Mouse (Mus musculus) limb, embryonic 10.5 days (tissue): ENCODE results near the gene Ambra1. TPM values are rescaled to one million over a fixed set of nuclear protein-coding genes. Genes with fewer than 3 reads are reported as not detected.

Source experiments
- DNase-seq: peaks from one replicate; pipeline ENCODE4 v3.0.0-alpha.2; 2017; ENCODE audit warnings: low spot score
- H3K27ac ChIP-seq: fragments of 300-500 bp; sonication (generic); 2 replicates; pipeline ENCODE4 v1.5.1; 2016; ENCODE audit warnings: mild to moderate bottlenecking
- H3K27me3 ChIP-seq: fragments of 300-500 bp; sonication (generic); 2 replicates; pipeline ENCODE4 v1.6.1; 2016; ENCODE audit warnings: low read depth, mild to moderate bottlenecking; ENCODE audit not compliant: poor library complexity, severe bottlenecking
- H3K36me3 ChIP-seq: fragments of 300-500 bp; sonication (generic); 2 replicates; pipeline ENCODE4 v1.6.1; 2016; ENCODE audit warnings: mild to moderate bottlenecking, moderate library complexity
- H3K4me1 ChIP-seq: fragments of 300-500 bp; sonication (generic); 2 replicates; pipeline ENCODE4 v1.6.1; 2016
- H3K4me3 ChIP-seq: fragments of 300-500 bp; sonication (generic); 2 replicates; pipeline ENCODE4 v1.5.1; 2016; ENCODE audit warnings: mild to moderate bottlenecking, moderate library complexity
- H3K9me3 ChIP-seq: fragments of 300-500 bp; sonication (generic); replicated peaks from 2 replicates; pipeline ENCODE4 v1.6.1; 2016; ENCODE audit warnings: mild to moderate bottlenecking
- WGBS: fragments of 180-500 bp; shearing (Covaris S2); methylation state at CpG from one replicate; pipeline ENCODE4 v1.1.7; 2016; 5-methylcytosine and 5-hydroxymethylcytosine counted together
- polyA plus RNA-seq: library from polyadenylated mRNA; unstranded; fragments of >200 nt; fragmentation: Nextera tagmentation; extraction: Ambion mirVana; gene quantifications from 2 replicates; pipeline ENCODE4 v1.2.1, GENCODE M21; 2016

The Ambra1 gene
- polyA plus RNA-seq, 1 experiment from 2014 or later = 24.5 TPM

DNA sequence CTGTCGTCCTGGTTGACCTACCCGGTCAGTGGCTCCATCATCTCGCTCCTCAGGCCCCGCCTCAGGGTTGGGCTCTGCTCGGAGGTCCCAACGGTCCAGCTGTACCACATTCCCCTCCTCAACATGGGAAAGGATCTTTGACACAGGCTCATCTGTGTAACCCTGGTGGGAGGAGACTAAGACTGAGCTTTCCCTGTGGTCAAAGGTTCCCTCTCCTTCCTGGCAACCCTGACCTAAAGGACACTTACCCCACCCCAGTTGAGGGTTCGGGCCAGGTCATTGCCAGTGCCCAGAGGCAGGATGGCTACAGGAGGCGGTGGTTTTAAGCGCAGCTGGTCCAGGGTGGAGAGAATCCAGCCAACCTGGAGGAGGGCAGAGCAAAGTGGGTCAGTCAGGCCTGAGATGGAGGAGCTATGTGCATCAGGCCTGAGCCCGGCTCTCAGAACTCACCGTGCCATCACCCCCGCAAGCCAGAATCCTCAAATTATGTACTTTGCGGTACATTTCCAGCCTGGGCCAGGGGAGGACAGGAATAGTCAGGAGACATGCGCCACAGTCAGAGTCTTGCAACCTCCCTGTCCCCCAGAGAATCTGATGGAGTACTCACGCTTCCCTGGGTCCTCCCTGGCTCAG, 209.5 kb downstream of the Ambra1 start:
- no peaks in the 10 kb centered on the region for H3K27me3 ChIP-seq
- H3K27ac ChIP-seq = no peak overlapping the region
- no peak overlapping the region for H3K4me3 ChIP-seq
- peaks cover 30% of the 10 kb centered on the region for H3K4me1 ChIP-seq
- peaks cover 89% of the 10 kb centered on the region for H3K36me3 ChIP-seq
- DNase-seq = no peak
- 84% methylated on average over 15 of the region's 15 CpGs for WGBS
- no peaks in the 10 kb centered on the region for H3K9me3 ChIP-seq

DNA sequence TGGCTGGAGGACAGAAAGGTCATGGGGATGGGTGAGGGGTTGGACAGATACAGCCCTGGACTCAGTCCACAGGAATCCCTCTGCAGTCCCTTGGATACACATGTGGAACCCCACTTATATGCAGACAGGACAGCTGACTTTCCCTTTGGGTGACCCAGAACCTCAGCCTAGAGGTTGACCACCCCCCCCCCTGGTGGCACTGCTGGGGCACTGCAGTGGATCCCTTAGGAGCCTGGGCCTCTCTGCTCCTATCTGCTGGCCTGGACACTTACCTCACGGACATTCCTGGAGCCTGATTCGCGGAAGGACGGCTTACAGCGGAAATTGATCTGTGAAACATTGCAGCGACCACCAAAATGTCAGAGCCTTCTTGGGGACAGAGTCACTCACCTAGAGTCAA, 212.4 kb downstream of the Ambra1 start:
- Histone ChIP-seq H3K27me3 (no peaks in the 10 kb centered on the region), H3K36me3 (peaks cover 69% of the 10 kb centered on the region), H3K27ac (no peak overlapping the region), H3K4me3 (no peak overlapping the region), H3K9me3 (no peaks in the 10 kb centered on the region), H3K4me1 (peaks cover 23% of the 10 kb centered on the region)
- WGBS = 80% methylated on average over 6 of the region's 6 CpGs
- DNase-seq = no peak

DNA sequence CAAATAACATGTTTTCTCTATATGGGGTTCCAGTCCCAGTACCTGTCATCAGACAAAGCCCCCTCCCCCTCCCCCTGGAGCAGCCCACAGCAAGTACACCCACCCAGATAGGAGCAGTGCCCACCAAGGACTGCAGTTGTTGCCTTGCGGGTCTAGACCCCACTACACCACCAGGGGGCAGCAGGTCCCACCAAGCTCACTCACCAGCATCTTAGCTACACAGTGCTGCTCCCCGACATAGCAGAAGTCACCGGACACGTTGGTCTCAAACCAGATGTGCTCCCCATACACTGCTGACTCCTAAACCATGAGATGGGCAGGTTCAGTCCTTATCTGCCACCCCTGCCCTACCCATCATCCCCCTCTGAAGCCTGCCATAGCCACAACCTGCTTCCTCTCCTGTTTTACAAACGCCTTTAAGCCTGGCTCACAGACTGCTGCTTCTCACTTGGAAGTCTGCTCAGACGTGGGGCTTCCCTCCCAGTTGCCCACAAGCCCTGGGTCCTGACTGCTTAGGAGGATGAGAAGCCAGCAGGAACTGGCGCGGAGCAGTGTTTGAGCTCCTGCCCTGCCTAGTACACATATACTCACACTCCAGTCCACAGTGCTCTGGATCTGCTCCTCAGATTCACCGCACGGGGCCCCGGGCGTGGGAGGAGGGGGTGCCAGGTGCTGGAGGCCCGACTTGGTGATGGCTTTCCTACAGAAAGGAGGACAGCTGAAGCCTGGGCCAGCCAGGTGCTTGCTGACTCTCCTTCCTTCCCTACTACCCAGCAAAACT, 214.4 kb downstream of the Ambra1 start:
- H3K27ac ChIP-seq = peak overlapping the region; percentile 59
- H3K9me3 ChIP-seq = no peaks in the 10 kb centered on the region
- no peak overlapping the region for H3K4me3 ChIP-seq
- peak; percentile 89 for DNase-seq
- H3K27me3 ChIP-seq = no peaks in the 10 kb centered on the region
- H3K4me1 ChIP-seq = peaks cover 40% of the 10 kb centered on the region
- 49% methylated on average over 13 of the region's 13 CpGs for WGBS
- H3K36me3 ChIP-seq = peaks cover 49% of the 10 kb centered on the region

DNA sequence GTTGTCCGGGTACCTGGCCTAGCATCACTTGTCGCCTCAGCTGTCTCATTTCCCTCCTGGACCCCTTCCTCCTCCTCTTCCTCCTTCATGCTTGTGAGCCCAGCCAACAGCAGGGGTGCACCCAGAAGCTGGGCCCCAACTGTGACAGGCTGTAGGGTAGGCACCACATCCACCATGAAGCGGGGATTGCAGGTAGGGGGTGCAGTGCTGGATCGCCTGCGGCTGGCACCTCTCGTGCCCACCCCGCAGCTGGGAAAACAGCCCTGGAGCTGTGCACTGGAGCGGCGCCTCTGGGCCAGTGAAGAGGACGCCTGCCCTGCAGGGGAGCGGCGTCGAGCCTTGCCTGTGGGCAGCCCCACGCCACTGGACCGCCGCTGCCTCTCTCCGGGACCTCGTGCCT, 215.5 kb downstream of the Ambra1 start, which contains the start of gene Gm9821:
Gm9821 (plus strand) TSS at position 221 of the 400 bp plus-strand sequence.
- no peak within 1 kb of the TSS for H3K4me3 ChIP-seq
- no peak for DNase-seq
- peaks cover 51% of the 10 kb centered on the region for H3K4me1 ChIP-seq

DNA sequence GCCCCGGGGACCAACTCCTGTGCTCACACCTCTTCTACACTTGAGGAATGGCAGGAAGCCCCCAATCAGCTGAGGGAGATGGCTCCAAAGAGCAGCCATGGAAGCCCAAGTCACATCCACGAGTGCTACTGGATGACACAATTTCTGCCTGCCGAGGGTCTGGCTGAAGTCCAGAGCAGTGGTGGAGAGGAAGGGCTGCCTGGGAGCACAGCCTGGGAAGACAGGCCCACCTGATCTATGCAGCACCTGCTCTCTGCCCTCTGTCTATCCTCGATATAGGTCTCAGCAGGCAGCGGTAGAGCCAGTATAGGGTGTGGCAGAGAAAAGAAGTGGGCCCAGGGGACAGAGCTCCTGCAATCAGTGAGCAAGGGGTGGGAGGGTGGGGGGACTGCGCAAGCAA, 216.9 kb downstream of the Ambra1 start:
- peaks cover 55% of the 10 kb centered on the region for H3K4me1 ChIP-seq

More for the DNA sequence above, 215.5 kb downstream of the Ambra1 start, which contains the start of gene Gm9821:
- peaks cover 38% of the 10 kb centered on the region for H3K36me3 ChIP-seq
- 89% methylated on average over 18 of the region's 18 CpGs for WGBS
- no peaks in the 10 kb centered on the region for H3K9me3 ChIP-seq
- no peaks in the 10 kb centered on the region for H3K27me3 ChIP-seq
- peak within 1 kb of the TSS; percentile 59 for H3K27ac ChIP-seq

DNA sequence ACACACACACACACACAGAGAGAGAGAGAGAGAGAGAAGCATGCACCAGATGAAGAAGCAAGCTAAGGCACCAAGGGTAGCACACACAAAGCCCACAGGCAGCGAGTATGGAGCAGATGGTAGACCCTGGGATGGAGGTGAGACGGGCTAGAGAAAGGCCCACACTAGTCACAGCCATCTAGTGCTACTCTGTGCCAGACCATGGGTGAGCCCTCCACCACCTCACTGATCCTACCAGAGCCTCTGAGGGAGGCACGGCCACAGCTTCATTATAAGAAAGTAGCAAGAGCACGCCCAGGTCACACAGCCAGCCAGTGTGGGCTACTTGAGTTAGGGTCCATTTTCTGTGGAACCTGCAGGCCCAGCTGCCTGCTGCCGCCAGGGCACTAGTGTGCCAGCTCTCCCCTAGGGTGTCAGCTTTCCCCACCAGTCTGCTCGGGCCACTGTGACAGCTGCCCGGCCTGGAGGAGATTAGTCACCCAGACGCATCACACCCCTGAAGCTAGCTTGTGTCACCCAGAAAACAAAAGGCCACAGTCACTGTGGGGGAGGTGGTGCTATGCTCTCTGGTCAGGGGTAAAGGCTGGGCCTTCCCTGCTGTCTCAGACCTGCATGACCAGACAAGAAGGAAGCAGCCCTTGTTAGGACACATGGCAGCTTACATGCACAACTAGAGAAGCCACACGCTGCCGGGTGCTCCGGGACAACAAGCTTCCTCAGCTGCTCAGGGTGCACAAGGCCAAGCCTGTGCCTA, 217.6 kb downstream of the Ambra1 start:
- DNase-seq = no peak
- peak overlapping the region; percentile 83 for H3K27ac ChIP-seq
- WGBS = 63% methylated on average over 11 of the region's 11 CpGs
- no peaks in the 10 kb centered on the region for H3K27me3 ChIP-seq
- no peak overlapping the region for H3K4me3 ChIP-seq
- peaks cover 52% of the 10 kb centered on the region for H3K4me1 ChIP-seq
- H3K9me3 ChIP-seq = no peaks in the 10 kb centered on the region
- H3K36me3 ChIP-seq = peaks cover 19% of the 10 kb centered on the region

More for the DNA sequence above, 216.9 kb downstream of the Ambra1 start:
- no peak overlapping the region for H3K4me3 ChIP-seq
- H3K9me3 ChIP-seq = no peaks in the 10 kb centered on the region
- no peaks in the 10 kb centered on the region for H3K27me3 ChIP-seq
- peaks cover 27% of the 10 kb centered on the region for H3K36me3 ChIP-seq
- no peak for DNase-seq
- 73% methylated on average over 6 of the region's 6 CpGs for WGBS
- H3K27ac ChIP-seq = 0 out of 2 replicates have a peak overlapping the region, but pooled peaks have one; percentile 83

DNA sequence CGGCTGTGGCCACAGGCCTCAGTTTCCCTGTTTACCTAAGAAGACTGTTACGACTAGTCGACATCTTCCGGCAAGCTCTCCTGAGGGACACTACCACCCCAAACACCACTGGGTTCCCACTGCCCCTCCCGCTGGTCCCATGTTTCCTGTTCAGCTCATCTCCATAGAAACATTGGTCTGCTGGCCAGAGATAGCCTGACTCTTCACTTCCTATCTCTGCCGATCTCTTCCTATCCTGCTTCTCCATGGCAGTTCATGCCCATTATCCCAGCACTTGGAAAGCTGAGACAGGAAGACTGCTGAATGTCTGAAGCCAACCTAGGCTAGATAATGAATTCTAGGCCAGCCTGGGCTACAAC, 218.2 kb downstream of the Ambra1 start:
- H3K9me3 ChIP-seq = no peaks in the 10 kb centered on the region
- peaks cover 16% of the 10 kb centered on the region for H3K36me3 ChIP-seq
- DNase-seq = no peak
- H3K4me1 ChIP-seq = peaks cover 50% of the 10 kb centered on the region
- peak overlapping the region; percentile 83 for H3K27ac ChIP-seq
- H3K4me3 ChIP-seq = no peak overlapping the region
- 79% methylated on average over 6 of the region's 6 CpGs for WGBS
- H3K27me3 ChIP-seq = no peaks in the 10 kb centered on the region

DNA sequence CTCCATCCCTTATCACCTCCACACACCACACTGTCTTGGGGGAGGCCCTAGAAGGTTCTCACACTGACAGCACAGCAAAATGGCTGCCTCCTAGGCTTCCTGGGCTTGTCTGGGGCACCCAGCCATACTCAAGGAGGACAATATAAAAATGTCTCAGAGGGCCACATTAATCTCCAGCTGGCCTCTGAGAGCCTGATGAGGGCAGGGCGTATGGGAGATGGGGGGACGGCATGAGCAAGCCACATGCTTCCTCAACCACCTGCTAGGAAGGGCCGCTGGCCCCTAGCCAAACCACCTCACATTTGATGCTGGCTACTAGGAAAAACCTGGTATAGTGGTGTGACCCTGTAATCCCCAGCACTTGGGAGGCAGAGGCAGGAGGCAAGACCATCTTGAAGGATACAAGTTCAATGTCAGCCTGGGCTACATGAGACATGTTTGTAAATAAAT, 218.9 kb downstream of the Ambra1 start:
- peaks cover 56% of the 10 kb centered on the region for H3K4me1 ChIP-seq
- no peaks in the 10 kb centered on the region for H3K9me3 ChIP-seq
- 85% methylated on average over 3 of the region's 3 CpGs for WGBS
- H3K4me3 ChIP-seq = no peak overlapping the region
- no peak for DNase-seq
- H3K27ac ChIP-seq = peak overlapping the region; percentile 83
- H3K27me3 ChIP-seq = no peaks in the 10 kb centered on the region
- peaks cover 14% of the 10 kb centered on the region for H3K36me3 ChIP-seq

DNA sequence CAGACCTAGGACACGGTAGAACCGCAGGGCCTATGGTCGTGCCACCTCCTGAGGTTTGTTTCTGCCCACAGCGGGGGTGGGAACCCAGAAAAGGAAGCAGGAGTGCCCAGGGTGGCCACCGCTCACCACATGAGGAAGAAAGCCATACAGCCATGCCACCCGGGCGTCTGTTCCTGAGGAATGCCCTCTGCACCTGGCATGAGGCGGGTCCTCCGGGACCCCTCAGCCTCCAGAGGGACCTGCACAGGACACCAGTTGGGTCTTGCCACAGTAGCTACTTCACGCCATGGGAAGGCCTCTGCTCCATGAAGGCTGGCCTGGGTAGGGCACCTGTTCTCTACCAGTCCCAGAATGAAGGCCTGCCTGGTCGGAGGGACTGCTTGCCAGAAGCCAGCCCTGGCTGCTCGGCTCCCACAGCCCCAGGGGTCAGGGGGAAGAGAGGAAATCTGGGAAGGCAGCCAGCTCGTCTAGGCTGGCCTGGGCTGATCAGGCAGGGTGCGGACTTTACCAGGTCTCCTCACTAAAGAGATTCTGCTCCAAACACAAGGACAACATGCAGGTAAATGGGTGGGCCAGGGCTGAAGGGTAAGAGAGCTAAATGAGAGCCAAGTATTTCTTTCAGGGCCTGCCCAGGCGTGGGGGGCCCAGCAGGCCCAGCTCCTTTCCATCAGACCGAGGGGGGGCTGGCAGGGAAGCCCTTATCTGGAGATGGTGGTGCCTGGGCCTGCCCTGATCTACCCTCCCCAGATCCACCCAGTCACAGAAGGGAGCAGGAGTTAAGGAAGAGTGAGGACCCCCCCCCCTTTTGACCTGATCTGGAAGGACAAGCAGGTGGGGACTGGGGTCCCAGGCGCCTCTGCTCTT, 219.7 kb downstream of the Ambra1 start:
- Histone ChIP-seq H3K4me1 (peaks cover 54% of the 10 kb centered on the region), H3K36me3 (peaks cover 15% of the 10 kb centered on the region), H3K27ac (peak overlapping the region; percentile 83), H3K9me3 (no peaks in the 10 kb centered on the region), H3K4me3 (peak overlapping the region; percentile 33), H3K27me3 (no peaks in the 10 kb centered on the region)
- 75% methylated on average over 17 of the region's 17 CpGs for WGBS
- no peak for DNase-seq

DNA sequence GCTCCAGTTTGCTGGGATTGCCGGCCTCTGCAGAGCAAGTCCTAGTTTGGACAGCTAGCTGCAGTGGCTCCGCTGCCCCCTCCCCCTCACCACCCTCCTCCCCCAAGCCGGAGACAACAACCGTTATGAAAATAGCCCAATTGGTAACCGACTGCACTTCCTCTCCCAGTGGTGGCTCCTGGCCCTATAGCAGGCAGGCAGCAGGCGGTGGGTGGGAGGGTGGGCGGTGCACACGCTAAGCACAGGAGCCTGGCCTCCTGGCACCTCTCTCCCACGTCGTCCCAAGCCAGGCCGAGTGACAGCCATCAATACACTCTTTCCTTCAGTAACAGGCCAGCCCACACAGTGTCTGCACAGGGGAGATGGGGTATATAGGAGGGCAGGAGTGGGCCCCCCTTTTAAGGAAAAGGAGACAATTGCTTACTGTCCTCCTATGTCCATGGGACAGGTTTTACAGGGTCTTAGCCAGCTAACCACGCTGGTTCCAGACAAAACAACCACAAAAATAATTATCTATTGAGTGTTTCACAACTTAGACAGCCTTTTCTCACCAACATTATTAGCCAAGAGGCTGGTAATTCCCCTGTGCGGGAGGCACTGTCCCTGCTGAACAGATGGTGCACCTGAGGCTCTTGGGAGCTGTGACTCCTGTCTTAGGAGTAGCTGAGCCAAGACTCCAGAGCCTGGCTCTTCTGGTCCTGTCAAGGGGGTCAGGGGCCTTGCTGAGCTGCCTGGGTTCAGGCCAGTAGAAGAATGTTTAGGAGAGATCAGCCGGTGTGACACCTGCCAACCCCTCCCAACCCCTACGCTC, 220.5 kb downstream of the Ambra1 start:
- Histone ChIP-seq H3K36me3 (peaks cover 9% of the 10 kb centered on the region; the same call in 1 of the 2 replicates), H3K27ac (peak overlapping the region; percentile 83), H3K4me1 (peaks cover 52% of the 10 kb centered on the region), H3K9me3 (no peaks in the 10 kb centered on the region), H3K4me3 (peak overlapping the region; percentile 33), H3K27me3 (no peaks in the 10 kb centered on the region)
- DNase-seq = no peak
- WGBS = 19% methylated on average over 15 of the region's 15 CpGs

DNA sequence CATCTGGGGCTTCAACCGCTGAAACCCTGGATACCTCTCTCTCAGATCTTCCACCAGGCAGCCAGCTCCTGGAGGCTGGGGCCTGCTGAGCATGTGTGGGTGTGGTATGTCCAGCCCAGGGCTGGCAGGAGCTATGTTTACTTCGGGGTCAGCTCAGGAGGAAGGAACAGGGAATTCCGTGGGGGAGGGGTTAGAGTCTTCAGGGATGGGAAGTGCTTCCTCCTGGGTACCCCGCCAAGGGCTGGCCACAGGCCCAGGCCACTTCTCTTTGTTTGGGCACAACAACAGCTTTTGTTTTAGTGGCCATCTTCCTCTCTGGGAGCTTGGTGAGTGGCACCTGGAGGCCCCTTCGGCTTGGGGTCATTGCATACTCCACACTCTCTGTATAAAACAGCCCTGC, 223.9 kb downstream of the Ambra1 start:
- Histone ChIP-seq H3K27me3 (no peaks in the 10 kb centered on the region), H3K4me1 (peaks cover 57% of the 10 kb centered on the region), H3K27ac (peak overlapping the region; percentile 71), H3K9me3 (no peaks in the 10 kb centered on the region), H3K36me3 (peaks cover 19% of the 10 kb centered on the region), H3K4me3 (no peak overlapping the region)
- DNase-seq = no peak
- WGBS = 18% methylated on average over 5 of the region's 5 CpGs
